Mouse (Mus musculus): ENCODE measurements around the gene Krtap3-2. TPM values are rescaled to one million over a fixed set of nuclear protein-coding genes. Genes with fewer than 3 reads are reported as not detected.

Gene Krtap3-2
- polyA plus RNA-seq (2017; shearing (Covaris generic)) = not detected

GRCm38 (mm10) chr11:99556753-99557152, at the start of gene Krtap3-2:
Gene Krtap3-2 (minus strand): TSS chr11:99556853.

GRCm38 (mm10) chr11:99603208-99603607, 46.6 kb upstream of the Krtap3-2 start, which contains the start of gene Gm11938:
Gene Gm11938 (minus strand): TSS chr11:99603308.

DNA sequence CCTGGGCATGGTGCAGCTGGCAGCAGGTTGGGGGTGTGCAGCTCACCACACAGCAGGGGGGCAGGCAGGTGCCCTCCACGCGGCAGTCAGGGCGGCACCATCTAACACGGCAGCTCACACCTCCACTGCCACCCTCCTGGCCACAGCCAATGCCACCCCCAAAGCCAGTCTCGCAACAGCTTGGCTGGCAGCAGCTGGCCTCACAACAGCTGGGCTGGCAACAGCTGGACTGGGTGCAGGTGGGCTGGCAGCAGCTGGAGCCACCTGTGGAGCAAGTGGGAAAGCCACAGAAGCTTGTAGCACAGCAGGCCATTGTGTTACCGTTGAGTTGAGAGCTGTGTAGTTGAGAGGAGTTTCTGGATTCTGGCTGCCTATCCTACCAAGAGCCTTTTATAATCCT, 41.1 kb upstream of the Krtap3-2 start, which contains the start of gene Krtap9-3:
Gene Krtap9-3, minus strand, starts transcription at position 364 of the 400 bp plus-strand sequence.

GRCm38 (mm10) chr11:99590981-99591380, 34.3 kb upstream of the Krtap3-2 start, which contains the start of gene Krtap1-3:
Gene Krtap1-3 (minus strand): TSS chr11:99591339.

GRCm38 (mm10) chr11:99583245-99583704, 26.6 kb upstream of the Krtap3-2 start, which contains the start of gene Krtap1-4:
Gene Krtap1-4 (minus strand): TSS chr11:99583654.

GRCm38 (mm10) chr11:99580636-99581035, 24.0 kb upstream of the Krtap3-2 start, which contains the start of gene Krtap1-5:
Gene Krtap1-5 (minus strand): TSS chr11:99581016.

DNA sequence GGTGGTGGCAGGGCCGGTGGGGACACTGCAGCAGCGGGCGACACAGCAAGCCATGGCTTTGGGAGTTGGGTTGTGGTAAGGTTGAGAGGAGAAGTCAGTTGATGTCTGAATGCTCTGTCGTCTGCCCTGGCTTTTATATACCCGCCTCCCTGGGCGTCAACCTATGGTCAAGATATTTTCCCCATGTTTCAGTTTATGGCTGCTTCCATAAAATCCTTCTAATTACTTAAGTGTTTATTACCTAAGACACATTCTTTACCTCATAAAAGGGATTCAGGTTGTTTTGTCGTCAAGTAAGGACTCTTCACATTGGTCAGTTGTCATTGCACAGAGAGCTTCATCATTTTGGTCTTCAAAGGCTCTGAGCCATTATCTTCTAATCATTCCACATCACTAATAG, 9.9 kb upstream of the Krtap3-2 start, which contains the start of gene Krtap3-1:
Gene Krtap3-1, minus strand, starts transcription at position 101 of the 400 bp plus-strand sequence.

DNA sequence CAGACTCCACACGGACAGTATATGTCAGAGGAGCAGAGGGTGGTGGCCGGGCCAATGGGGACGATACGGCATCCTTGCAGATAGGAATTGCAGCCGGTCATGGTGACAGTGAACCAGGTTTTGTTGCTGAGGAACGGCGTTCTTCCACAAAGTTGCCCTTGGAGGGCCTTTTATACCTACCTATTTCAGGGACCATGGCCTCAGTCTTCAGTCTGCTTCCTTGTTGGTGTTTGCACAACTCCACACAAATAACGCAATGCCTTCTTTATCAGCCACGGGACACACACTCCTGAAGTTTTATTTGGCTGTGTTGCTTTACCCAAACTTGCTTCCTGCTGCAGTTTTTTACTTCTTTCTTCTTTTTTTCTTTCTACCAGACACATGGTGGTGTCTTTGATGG, 2.7 kb upstream of the Krtap3-2 start, which contains the start of gene Gm11939:
Gene Gm11939, minus strand, starts transcription at position 101 of the 400 bp plus-strand sequence.

DNA sequence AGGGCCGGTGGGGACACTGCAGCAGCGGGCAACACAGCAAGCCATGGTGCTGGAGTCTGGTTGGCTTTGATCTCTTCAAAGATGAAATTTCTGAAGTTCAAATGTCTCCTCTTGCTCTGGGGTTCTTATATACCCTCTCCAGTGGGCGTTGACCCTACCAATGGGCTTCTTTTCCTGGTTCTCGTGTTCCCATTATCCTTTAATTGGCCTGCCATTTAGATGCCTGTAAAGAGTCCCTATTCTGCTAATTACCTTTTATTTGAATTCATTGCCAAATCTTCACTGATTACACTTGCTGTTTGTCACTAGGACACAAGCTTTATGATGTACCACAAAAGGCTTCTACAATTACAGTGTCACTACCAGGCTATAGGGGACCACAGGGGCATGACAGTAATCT, 5.9 kb downstream of the Krtap3-2 start, which contains the start of gene Krtap3-3:
Gene Krtap3-3, minus strand, starts transcription at position 101 of the 400 bp plus-strand sequence.

GRCm38 (mm10) chr11:99521288-99521860, 35.3 kb downstream of the Krtap3-2 start, which contains the start of gene Krt39:
Gene Krt39 (minus strand): TSS chr11:99521338.

Other genes with a start within 250 kb of the Krtap3-2 start
- not detected for gene Krt25, start 233.9 kb downstream of the Krtap3-2 start, polyA plus RNA-seq (2017; shearing (Covaris generic))
- not detected for gene Krt26, start 218.9 kb downstream of the Krtap3-2 start, polyA plus RNA-seq (2017; shearing (Covaris generic))
- not detected for gene Krt27, start 205.7 kb downstream of the Krtap3-2 start, polyA plus RNA-seq (2017; shearing (Covaris generic))
- not detected for gene Krt28, start 181.9 kb downstream of the Krtap3-2 start, polyA plus RNA-seq (2017; shearing (Covaris generic))
- gene Krt10, start 167.5 kb downstream of the Krtap3-2 start, polyA plus RNA-seq (2017; shearing (Covaris generic)) = 8.2 TPM
- gene Krt12, start 134.6 kb downstream of the Krtap3-2 start, polyA plus RNA-seq (2017; shearing (Covaris generic)) = not detected
- not detected for gene Krt20, start 118.7 kb downstream of the Krtap3-2 start, polyA plus RNA-seq (2017; shearing (Covaris generic))
- gene Krt23, start 63.7 kb downstream of the Krtap3-2 start, polyA plus RNA-seq (2017; shearing (Covaris generic)) = not detected
- not detected for gene Krt39, start 35.5 kb downstream of the Krtap3-2 start, polyA plus RNA-seq (2017; shearing (Covaris generic))
- gene Krt40, start 13.7 kb downstream of the Krtap3-2 start, polyA plus RNA-seq (2017; shearing (Covaris generic)) = not detected
- gene Krtap3-3, start 6.0 kb downstream of the Krtap3-2 start, polyA plus RNA-seq (2017; shearing (Covaris generic)) = not detected
- not detected for gene Gm11939, start 2.6 kb upstream of the Krtap3-2 start, polyA plus RNA-seq (2017; shearing (Covaris generic))
- not detected for gene Krtap3-1, start 9.8 kb upstream of the Krtap3-2 start, polyA plus RNA-seq (2017; shearing (Covaris generic))
- not detected for gene Krtap1-5, start 24.2 kb upstream of the Krtap3-2 start, polyA plus RNA-seq (2017; shearing (Covaris generic))
- gene Krtap1-4, start 26.8 kb upstream of the Krtap3-2 start, polyA plus RNA-seq (2017; shearing (Covaris generic)) = not detected
- not detected for gene Krtap1-3, start 34.5 kb upstream of the Krtap3-2 start, polyA plus RNA-seq (2017; shearing (Covaris generic))
- gene Krtap9-3, start 41.3 kb upstream of the Krtap3-2 start, polyA plus RNA-seq (2017; shearing (Covaris generic)) = not detected
- gene Gm11938, start 46.5 kb upstream of the Krtap3-2 start, polyA plus RNA-seq (2017; shearing (Covaris generic)) = not detected
- not detected for gene Gm11937, start 53.3 kb upstream of the Krtap3-2 start, polyA plus RNA-seq (2017; shearing (Covaris generic))
- gene Krtap2-4, start 58.0 kb upstream of the Krtap3-2 start, polyA plus RNA-seq (2017; shearing (Covaris generic)) = not detected
- not detected for gene Gm11562, start 63.6 kb upstream of the Krtap3-2 start, polyA plus RNA-seq (2017; shearing (Covaris generic))
- gene Krtap4-1, start 71.4 kb upstream of the Krtap3-2 start, polyA plus RNA-seq (2017; shearing (Covaris generic)) = not detected
- gene Krtap4-2, start 78.2 kb upstream of the Krtap3-2 start, polyA plus RNA-seq (2017; shearing (Covaris generic)) = not detected
- not detected for gene Krtap4-7, start 87.2 kb upstream of the Krtap3-2 start, polyA plus RNA-seq (2017; shearing (Covaris generic))
- not detected for gene Gm11555, start 93.4 kb upstream of the Krtap3-2 start, polyA plus RNA-seq (2017; shearing (Covaris generic))
- not detected for gene Gm11563, start 102.1 kb upstream of the Krtap3-2 start, polyA plus RNA-seq (2017; shearing (Covaris generic))
- not detected for gene Krtap4-6, start 109.1 kb upstream of the Krtap3-2 start, polyA plus RNA-seq (2017; shearing (Covaris generic))
- gene Gm14190, start 133.9 kb upstream of the Krtap3-2 start, polyA plus RNA-seq (2017; shearing (Covaris generic)) = not detected
- not detected for gene Gm14180, start 177.4 kb upstream of the Krtap3-2 start, polyA plus RNA-seq (2017; shearing (Covaris generic))
- gene Gm11595, start 216.1 kb upstream of the Krtap3-2 start, polyA plus RNA-seq (2017; shearing (Covaris generic)) = not detected
- gene Krtap4-8, start 223.9 kb upstream of the Krtap3-2 start, polyA plus RNA-seq (2017; shearing (Covaris generic)) = not detected
- gene Krtap4-9, start 228.3 kb upstream of the Krtap3-2 start, polyA plus RNA-seq (2017; shearing (Covaris generic)) = not detected
- not detected for gene Gm11596, start 236.6 kb upstream of the Krtap3-2 start, polyA plus RNA-seq (2017; shearing (Covaris generic))
- not detected for gene Gm11569, start 242.1 kb upstream of the Krtap3-2 start, polyA plus RNA-seq (2017; shearing (Covaris generic))
- not detected for gene Gm11554, start 247.6 kb upstream of the Krtap3-2 start, polyA plus RNA-seq (2017; shearing (Covaris generic))